Comparison of ENCODE assay signal across 21 mouse cellular contexts in genomic region chr15:86777998-86778397, GRCm38 (mm10).
DNase-seq lines count a peak whose midpoint lies in the region; ATAC-seq and TF ChIP-seq lines count a peak whose summit lies in the region.
"Had no signal": no experiment of that assay in that cellular context is flagged by ENCODE, and none has a peak within 500 bp of the region (broad histone marks: within the 10 kb centered on the region; RNA-seq: fewer than 3 reads in every experiment).

No protein-coding gene starts in this region.

- H3K9ac ChIP-seq in embryonic facial prominence, embryonic 14.5 days (ENCODE audit: low read depth, low read length), result no peak overlapping the region
- H3K9ac ChIP-seq in lung, embryonic 14.5 days, result no peak overlapping the region
- H3K9ac ChIP-seq in midbrain, embryonic 11.5 days (ENCODE audit: low read length), result no peak overlapping the region
- H3K9ac ChIP-seq in midbrain, embryonic 16.5 days (ENCODE audit: low read depth, low read length), result no peak overlapping the region
- no peak overlapping the region for H3K9ac ChIP-seq in stomach, embryonic 15.5 days
- H3K9ac ChIP-seq: embryonic facial prominence, embryonic 13.5 days; heart, embryonic 12.5 days had no signal

- TF ChIP-seq CTCF in lung, embryonic 14.5 days (IDR thresholded peaks at IDR 0.05; ENCODE audit: low read depth), result no peak

- no peaks in the 10 kb centered on the region for H3K36me3 ChIP-seq in embryonic facial prominence, embryonic 14.5 days (ENCODE audit: control insufficient read depth, insufficient read depth, low read length)
- no peaks in the 10 kb centered on the region for H3K36me3 ChIP-seq in embryonic facial prominence, embryonic 10.5 days (replicated peaks)
- H3K36me3 ChIP-seq in lung, embryonic 14.5 days (ENCODE audit: insufficient read depth), result no peaks in the 10 kb centered on the region
- no peaks in the 10 kb centered on the region for H3K36me3 ChIP-seq in midbrain, embryonic 11.5 days (ENCODE audit: control insufficient read depth, insufficient read depth, low read length)
- H3K36me3 ChIP-seq in midbrain, embryonic 16.5 days (ENCODE audit: control insufficient read depth, insufficient read depth, low read length), result no peaks in the 10 kb centered on the region
- H3K36me3 ChIP-seq in stomach, embryonic 15.5 days, result no peaks in the 10 kb centered on the region
- H3K36me3 ChIP-seq: embryonic facial prominence, embryonic 13.5 days; G1E; heart, embryonic 12.5 days; hindbrain, embryonic 10.5 days had no signal

- DNase-seq in embryonic facial prominence, embryonic 14.5 days (ENCODE audit: low spot score), result peak; percentile 6
- no peak for DNase-seq in embryonic facial prominence, embryonic 10.5 days (ENCODE audit: low spot score)
- peak; percentile 76 for DNase-seq in lung, embryonic 14.5 days
- no peak for DNase-seq in lung, adult 18-20 months
- DNase-seq in midbrain, embryonic 11.5 days (ENCODE audit: low spot score, missing footprints), result peak; percentile 4
- DNase-seq in adrenal gland, postnatal 36 days, result no peak
- DNase-seq: adrenal gland, adult 8-10 months; B cell, adult 2 months; cerebellum, adult 11-12 months; cerebellum, adult 9-10 months; cerebellum, postnatal 25 days; gastrocnemius, adult 2 months; gastrocnemius, postnatal 25 days had no signal

- ATAC-seq in embryonic facial prominence, embryonic 14.5 days (ENCODE audit: low read depth), result peak; percentile 60; the same call in 1 of the 2 replicates
- peak; percentile 89 for ATAC-seq in lung, embryonic 14.5 days (ENCODE audit: insufficient read depth)
- ATAC-seq in midbrain, embryonic 11.5 days (ENCODE audit: low FRiP score), result no peak
- no peak for ATAC-seq in midbrain, embryonic 16.5 days
- peak; percentile 53; the same call in 1 of the 2 replicates for ATAC-seq in stomach, embryonic 15.5 days (ENCODE audit: insufficient read depth, low FRiP score, low read depth)
- ATAC-seq: CD4-positive, CD25-positive, alpha-beta regulatory T cell, adult 4 months; forebrain, embryonic 14.5 days had no signal

- H3K4me2 ChIP-seq in embryonic facial prominence, embryonic 14.5 days (ENCODE audit: low read depth, low read length), result no peak overlapping the region
- no peak overlapping the region for H3K4me2 ChIP-seq in lung, embryonic 14.5 days
- no peak overlapping the region for H3K4me2 ChIP-seq in midbrain, embryonic 11.5 days
- no peak overlapping the region for H3K4me2 ChIP-seq in midbrain, embryonic 16.5 days (ENCODE audit: low read length)
- H3K4me2 ChIP-seq in stomach, embryonic 15.5 days, result no peak overlapping the region
- H3K4me2 ChIP-seq: embryonic facial prominence, embryonic 13.5 days; heart, embryonic 12.5 days had no signal

- H3K9me3 ChIP-seq in embryonic facial prominence, embryonic 14.5 days (ENCODE audit: control insufficient read depth, low read length), result no peaks in the 10 kb centered on the region
- H3K9me3 ChIP-seq in embryonic facial prominence, embryonic 10.5 days, result no peaks in the 10 kb centered on the region
- no peaks in the 10 kb centered on the region for H3K9me3 ChIP-seq in lung, embryonic 14.5 days (ENCODE audit: low read depth, low read length)
- H3K9me3 ChIP-seq in midbrain, embryonic 11.5 days (ENCODE audit: control insufficient read depth, low read length), result no peaks in the 10 kb centered on the region
- H3K9me3 ChIP-seq in midbrain, embryonic 16.5 days (replicated peaks; ENCODE audit: control insufficient read depth, low read length, poor library complexity, severe bottlenecking), result no peaks in the 10 kb centered on the region
- no peaks in the 10 kb centered on the region for H3K9me3 ChIP-seq in stomach, embryonic 15.5 days
- H3K9me3 ChIP-seq: embryonic facial prominence, embryonic 13.5 days; heart, embryonic 12.5 days; hindbrain, embryonic 10.5 days had no signal

- no peaks in the 10 kb centered on the region for H3K27me3 ChIP-seq in embryonic facial prominence, embryonic 14.5 days (replicated peaks; ENCODE audit: control insufficient read depth, insufficient read depth, low read length)
- H3K27me3 ChIP-seq in embryonic facial prominence, embryonic 10.5 days (replicated peaks; ENCODE audit: low read depth, poor library complexity, severe bottlenecking), result no peaks in the 10 kb centered on the region
- H3K27me3 ChIP-seq in lung, embryonic 14.5 days (ENCODE audit: insufficient read depth, low read length), result no peaks in the 10 kb centered on the region
- no peaks in the 10 kb centered on the region for H3K27me3 ChIP-seq in midbrain, embryonic 11.5 days (ENCODE audit: control insufficient read depth, insufficient read depth, low read length)
- no peaks in the 10 kb centered on the region for H3K27me3 ChIP-seq in midbrain, embryonic 16.5 days (ENCODE audit: control insufficient read depth, insufficient read depth, low read depth, low read length)
- H3K27me3 ChIP-seq in stomach, embryonic 15.5 days (replicated peaks), result no peaks in the 10 kb centered on the region
- H3K27me3 ChIP-seq: embryonic facial prominence, embryonic 13.5 days had no signal

- 84% methylated on average over 11 of the region's 11 CpGs for WGBS in embryonic facial prominence, embryonic 14.5 days
- WGBS in embryonic facial prominence, embryonic 10.5 days, result 80% methylated on average over 11 of the region's 11 CpGs
- 25% methylated on average over 11 of the region's 11 CpGs for WGBS in lung, embryonic 14.5 days
- WGBS in midbrain, embryonic 11.5 days, result 90% methylated on average over 11 of the region's 11 CpGs
- 84% methylated on average over 11 of the region's 11 CpGs for WGBS in midbrain, embryonic 16.5 days
- WGBS in stomach, embryonic 15.5 days, result 40% methylated on average over 11 of the region's 11 CpGs

- no peak overlapping the region for H3K4me3 ChIP-seq in embryonic facial prominence, embryonic 14.5 days (ENCODE audit: low read depth, low read length)
- H3K4me3 ChIP-seq in embryonic facial prominence, embryonic 10.5 days, result no peak overlapping the region
- no peak overlapping the region for H3K4me3 ChIP-seq in lung, embryonic 14.5 days (ENCODE audit: low read depth, low read length)
- no peak overlapping the region for H3K4me3 ChIP-seq in midbrain, embryonic 11.5 days (ENCODE audit: low read depth, low read length)
- H3K4me3 ChIP-seq in midbrain, embryonic 16.5 days (ENCODE audit: low read depth, low read length), result no peak overlapping the region
- H3K4me3 ChIP-seq in stomach, embryonic 15.5 days (replicated peaks), result no peak overlapping the region
- H3K4me3 ChIP-seq: embryonic facial prominence, embryonic 13.5 days; gastrocnemius, adult 2 months; heart, embryonic 12.5 days; hindbrain, embryonic 10.5 days had no signal

- no peak overlapping the region for H3K27ac ChIP-seq in embryonic facial prominence, embryonic 14.5 days (replicated peaks; ENCODE audit: low read depth, low read length)
- H3K27ac ChIP-seq in embryonic facial prominence, embryonic 10.5 days (replicated peaks), result no peak overlapping the region
- H3K27ac ChIP-seq in lung, embryonic 14.5 days (ENCODE audit: low read depth), result no peak overlapping the region
- H3K27ac ChIP-seq in midbrain, embryonic 11.5 days (ENCODE audit: low read depth, low read length), result no peak overlapping the region
- H3K27ac ChIP-seq in midbrain, embryonic 16.5 days (ENCODE audit: low read length), result no peak overlapping the region
- no peak overlapping the region for H3K27ac ChIP-seq in stomach, embryonic 15.5 days
- H3K27ac ChIP-seq: embryonic facial prominence, embryonic 13.5 days; gastrocnemius, adult 2 months; hindbrain, embryonic 10.5 days had no signal

- no peaks in the 10 kb centered on the region for H3K4me1 ChIP-seq in embryonic facial prominence, embryonic 14.5 days (ENCODE audit: control insufficient read depth, insufficient read depth, low read length)
- H3K4me1 ChIP-seq in embryonic facial prominence, embryonic 10.5 days, result no peaks in the 10 kb centered on the region
- peaks cover 9% of the 10 kb centered on the region; the same call in 1 of the 2 replicates for H3K4me1 ChIP-seq in lung, embryonic 14.5 days (ENCODE audit: insufficient read depth)
- H3K4me1 ChIP-seq in midbrain, embryonic 11.5 days (ENCODE audit: control insufficient read depth, insufficient read depth, low read length), result no peaks in the 10 kb centered on the region
- no peaks in the 10 kb centered on the region for H3K4me1 ChIP-seq in midbrain, embryonic 16.5 days (ENCODE audit: control insufficient read depth, insufficient read depth, low read length)
- H3K4me1 ChIP-seq in stomach, embryonic 15.5 days, result no peaks in the 10 kb centered on the region
- H3K4me1 ChIP-seq: embryonic facial prominence, embryonic 13.5 days; heart, embryonic 12.5 days; hindbrain, embryonic 10.5 days had no signal

Comparison
In these comparisons a context has a peak if more than half of its experiments do, and no peak if none do; other contexts are left out.
1. DNase-seq: peak in embryonic facial prominence, embryonic 14.5 days (single experiment), lung, embryonic 14.5 days (single experiment) and midbrain, embryonic 11.5 days (single experiment); none in embryonic facial prominence, embryonic 10.5 days (single experiment), lung, adult 18-20 months (0 of 2) and adrenal gland, postnatal 36 days (0 of 2).
2. ATAC-seq: peak in embryonic facial prominence, embryonic 14.5 days (single experiment), lung, embryonic 14.5 days (single experiment) and stomach, embryonic 15.5 days (single experiment); none in midbrain, embryonic 11.5 days (single experiment) and midbrain, embryonic 16.5 days (single experiment).